Mouse (Mus musculus) mesoderm, embryonic 11.5 days (tissue): ENCODE measurements at regions not wholly inside any gene's neighbourhood (a gene's known extent, or its start where the extent isn't known, plus 50 kb on each side); places are given as distances from the start of the nearest gene placed in this dataset.

Experiments used
- DNase-seq: peaks from one replicate; pipeline ENCODE4 v3.0.0-alpha.2; 2012; ENCODE audit warnings: low read depth, low spot score

GRCm38 (mm10) chr8:97564655-97565054 lies 1676.3 kb upstream of the Got2 start:
- peak; percentile 1 for DNase-seq

- no peak for DNase-seq
Measured at GRCm38 (mm10) chr8:97543881-97544280, 1655.5 kb upstream of the Got2 start.

DNA sequence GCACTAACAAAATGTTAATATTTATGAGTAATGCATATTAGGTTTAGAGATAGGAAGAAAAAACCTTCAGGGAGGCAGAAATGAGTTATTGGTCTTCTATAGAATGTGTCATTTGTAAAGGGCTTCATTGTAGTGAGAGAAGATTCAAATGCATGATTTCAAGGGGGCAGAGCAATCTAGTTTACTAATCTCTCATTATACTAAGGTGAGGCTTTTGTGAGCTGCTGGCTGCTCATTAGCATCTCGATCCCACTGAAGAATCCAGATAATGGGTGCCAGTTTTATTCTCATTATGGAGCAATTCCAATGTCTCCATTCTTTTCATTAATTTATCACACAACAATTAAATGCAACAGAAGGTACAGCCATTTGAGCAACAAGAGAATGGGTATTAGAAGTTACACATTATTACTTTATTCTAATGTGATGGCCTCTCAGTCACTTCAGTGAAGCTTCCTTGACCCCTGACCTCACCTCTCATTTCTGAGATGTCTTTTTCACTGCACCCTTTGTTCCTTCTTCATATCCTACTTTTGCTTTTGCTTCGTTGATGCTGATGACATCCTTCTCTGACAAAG lies 1644.8 kb upstream of the Got2 start:
- peak; percentile 4 for DNase-seq
